Mouse (Mus musculus) hindbrain, embryonic 13.5 days (tissue): ENCODE data around the gene Ccnf. TPM values are rescaled to one million over a fixed set of nuclear protein-coding genes. Genes with fewer than 3 reads are reported as not detected.

Source experiments
- ATAC-seq: fragments of 200-750 bp; cut with Nextera tagmentation; 2 replicates; pipeline ENCODE4 v1.8.0; 2017; ENCODE audit warnings: moderate TSS enrichment; ENCODE audit not compliant: low FRiP score
- H3K27ac ChIP-seq: fragments of 300-500 bp; sonication (generic); 2 replicates; pipeline ENCODE4 v1.5.1; 2015; ENCODE audit warnings: inconsistent platforms, mild to moderate bottlenecking, moderate library complexity
- H3K27me3 ChIP-seq: fragments of 300-500 bp; sonication (generic); 2 replicates; pipeline ENCODE4 v1.6.1; 2015; ENCODE audit warnings: mild to moderate bottlenecking, inconsistent platforms
- H3K36me3 ChIP-seq: fragments of 300-500 bp; sonication (generic); 2 replicates; pipeline ENCODE4 v1.6.1; 2015; ENCODE audit warnings: mild to moderate bottlenecking, inconsistent platforms
- H3K4me1 ChIP-seq: fragments of 300-500 bp; sonication (generic); replicated peaks from 2 replicates; pipeline ENCODE4 v1.6.1; 2015; ENCODE audit warnings: inconsistent platforms
- H3K4me2 ChIP-seq: fragments of 300-500 bp; sonication (generic); 2 replicates; pipeline ENCODE4 v1.6.1; 2015; ENCODE audit warnings: inconsistent platforms, mild to moderate bottlenecking, moderate library complexity
- H3K4me3 ChIP-seq: fragments of 300-500 bp; sonication (generic); 2 replicates; pipeline ENCODE4 v1.5.1; 2015; ENCODE audit warnings: mild to moderate bottlenecking, inconsistent platforms
- H3K9ac ChIP-seq: fragments of 300-500 bp; sonication (generic); 2 replicates; pipeline ENCODE4 v1.6.1; 2015; ENCODE audit warnings: mild to moderate bottlenecking, inconsistent platforms
- H3K9me3 ChIP-seq: fragments of 300-500 bp; sonication (generic); 2 replicates; pipeline ENCODE4 v1.6.1; 2016; ENCODE audit warnings: inconsistent platforms
- WGBS: fragments of 180-500 bp; shearing (Covaris S2); methylation state at CpG from one replicate; pipeline ENCODE4 v1.1.7; 2015; 5-methylcytosine and 5-hydroxymethylcytosine counted together
- microRNA-seq: library from miRNA; unstranded; fragments of <30 nt; microRNA quantifications from one replicate; pipeline ENCODE4, GENCODE M21; 2016
- polyA plus RNA-seq: library from polyadenylated mRNA; unstranded; fragments of >200 nt; fragmentation: Nextera tagmentation; extraction: Ambion mirVana; gene quantifications from 2 replicates; pipeline ENCODE4 v1.2.1, GENCODE M21; 2015

Gene Ccnf
- polyA plus RNA-seq, 1 experiment from 2014 or later: 17.2 TPM

DNA sequence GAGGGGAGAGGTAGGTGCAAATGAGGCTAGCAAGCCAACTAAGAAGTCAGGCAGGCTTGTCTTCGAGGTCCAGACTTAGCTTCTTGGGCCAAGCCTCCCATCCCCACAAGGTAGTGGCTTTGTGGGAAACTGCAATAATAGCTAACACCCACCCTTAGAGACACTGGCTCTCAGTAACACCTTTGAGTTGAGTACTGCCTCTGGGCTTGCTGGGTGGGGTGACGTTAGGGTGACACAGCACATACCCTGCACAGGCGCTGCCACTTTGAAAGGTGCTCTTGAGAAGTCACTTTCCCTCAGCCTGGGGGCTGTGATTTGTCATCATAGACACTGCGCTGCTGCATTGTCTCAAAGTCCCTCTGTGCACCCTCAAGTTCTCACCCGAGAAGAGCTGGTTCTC, 57.5 kb downstream of the Ccnf start:
- no peak overlapping the region for H3K27ac ChIP-seq
- H3K9me3 ChIP-seq: no peaks in the 10 kb centered on the region
- no peaks in the 10 kb centered on the region for H3K27me3 ChIP-seq
- WGBS: 90% methylated on average over 5 of the region's 5 CpGs
- H3K4me1 ChIP-seq: peaks cover 11% of the 10 kb centered on the region
- peaks cover 3% of the 10 kb centered on the region; the same call in 1 of the 2 replicates for H3K36me3 ChIP-seq
- no peak for ATAC-seq
- no peak overlapping the region for H3K9ac ChIP-seq
- no peak overlapping the region for H3K4me2 ChIP-seq
- no peak overlapping the region for H3K4me3 ChIP-seq

DNA sequence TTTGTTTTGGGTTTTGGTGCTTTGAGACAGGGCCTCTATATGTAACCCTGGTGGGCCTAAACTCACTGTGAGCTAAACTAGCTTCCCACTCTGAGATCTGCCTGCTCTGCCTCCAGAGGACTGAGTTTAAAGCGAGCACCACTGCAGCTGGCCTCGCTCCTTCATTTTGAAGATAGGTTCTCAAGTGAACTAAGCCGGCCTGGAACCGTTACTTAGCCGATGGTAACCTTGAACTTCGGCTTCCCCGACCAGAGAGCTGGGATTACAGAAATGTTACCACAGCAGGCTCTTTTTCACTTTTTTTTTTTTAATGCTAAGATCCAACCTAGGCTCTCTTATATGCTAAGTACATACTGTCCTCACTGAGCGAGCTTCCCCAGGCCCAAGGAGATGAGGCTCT, 58.0 kb downstream of the Ccnf start:
- H3K36me3 ChIP-seq: peaks cover 7% of the 10 kb centered on the region; the same call in 1 of the 2 replicates
- no peak for ATAC-seq
- H3K4me2 ChIP-seq: no peak overlapping the region
- H3K9ac ChIP-seq: no peak overlapping the region
- H3K4me3 ChIP-seq: no peak overlapping the region
- H3K27me3 ChIP-seq: no peaks in the 10 kb centered on the region
- 89% methylated on average over 8 of the region's 8 CpGs for WGBS
- no peak overlapping the region for H3K27ac ChIP-seq
- H3K9me3 ChIP-seq: no peaks in the 10 kb centered on the region
- peaks cover 11% of the 10 kb centered on the region for H3K4me1 ChIP-seq

DNA sequence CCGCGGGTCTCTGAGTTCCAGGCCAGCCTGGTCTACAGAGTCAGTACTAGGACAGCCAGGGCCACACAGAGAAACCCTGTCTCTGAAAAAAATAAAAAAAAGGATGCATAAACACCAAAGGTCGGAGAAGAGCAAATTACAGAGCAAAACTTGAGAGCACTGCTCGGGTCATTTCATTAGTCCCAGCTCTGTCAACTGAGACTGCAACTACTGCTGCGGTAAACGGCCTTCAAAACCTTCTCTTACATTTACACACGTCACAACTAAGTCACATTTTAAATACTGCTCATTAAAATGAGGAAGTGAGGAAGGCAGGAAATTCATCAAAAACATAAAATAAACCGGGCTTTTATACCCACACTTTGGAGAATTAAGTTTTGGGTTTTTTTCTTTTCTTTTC, 58.4 kb downstream of the Ccnf start:
- 91% methylated on average over 8 of the region's 8 CpGs for WGBS

DNA sequence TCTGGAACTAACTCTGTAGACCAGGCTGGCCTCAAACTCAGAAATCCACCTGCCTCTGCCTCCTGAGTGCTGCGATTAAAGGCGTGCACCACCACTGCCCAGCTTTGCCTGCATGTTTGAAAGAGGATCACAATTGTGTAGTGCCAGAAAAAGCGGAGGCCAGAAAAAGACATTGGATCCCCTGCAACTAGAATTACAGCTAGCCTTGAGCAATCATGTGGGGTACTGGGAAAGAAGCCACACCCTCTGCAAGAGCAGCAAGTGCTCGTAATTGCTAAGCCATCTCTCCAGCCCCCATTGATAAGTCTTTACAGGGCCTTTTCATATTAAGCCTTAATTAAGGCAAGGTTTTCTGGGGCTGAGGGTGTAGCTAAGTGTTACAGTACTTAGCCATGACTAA, 59.8 kb downstream of the Ccnf start:
- no peak for ATAC-seq
- Histone ChIP-seq H3K27ac (no peak overlapping the region), H3K4me2 (no peak overlapping the region), H3K9ac (no peak overlapping the region), H3K9me3 (no peaks in the 10 kb centered on the region), H3K4me1 (0 out of 2 replicates have a peak, but pooled peaks cover 6% of the 10 kb centered on the region), H3K4me3 (no peak overlapping the region), H3K27me3 (no peaks in the 10 kb centered on the region), H3K36me3 (peaks cover 13% of the 10 kb centered on the region; the same call in 1 of the 2 replicates)
- 88% methylated on average over 4 of the region's 4 CpGs for WGBS

More for the DNA sequence above, 58.4 kb downstream of the Ccnf start:
- H3K9ac ChIP-seq: no peak overlapping the region
- H3K4me2 ChIP-seq: no peak overlapping the region
- H3K4me3 ChIP-seq: no peak overlapping the region
- H3K9me3 ChIP-seq: no peaks in the 10 kb centered on the region
- H3K27ac ChIP-seq: no peak overlapping the region
- H3K4me1 ChIP-seq: peaks cover 11% of the 10 kb centered on the region
- no peaks in the 10 kb centered on the region for H3K27me3 ChIP-seq
- ATAC-seq: no peak
- peaks cover 10% of the 10 kb centered on the region; the same call in 1 of the 2 replicates for H3K36me3 ChIP-seq

DNA sequence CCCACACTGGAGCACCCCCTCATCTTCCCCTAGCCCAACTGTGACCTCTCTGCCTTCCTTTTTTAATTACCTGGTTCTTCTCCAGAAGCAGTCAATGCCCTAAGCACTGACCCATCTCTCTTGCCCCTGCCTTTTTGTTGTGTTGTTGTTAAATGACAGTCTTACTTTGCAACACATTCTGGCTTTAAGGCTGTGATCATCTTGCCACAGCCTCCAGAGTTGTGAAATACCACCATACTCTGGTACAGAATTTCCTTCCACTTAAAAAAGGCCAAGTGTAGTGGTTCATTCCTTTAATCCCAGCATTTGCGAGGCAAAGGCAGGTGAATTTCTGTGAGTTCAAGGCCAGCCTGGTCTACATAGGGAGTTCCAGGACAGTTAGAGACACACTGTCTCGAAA, 60.4 kb downstream of the Ccnf start:
- no peaks in the 10 kb centered on the region for H3K9me3 ChIP-seq
- H3K4me2 ChIP-seq: no peak overlapping the region
- H3K4me1 ChIP-seq: 0 out of 2 replicates have a peak, but pooled peaks cover 6% of the 10 kb centered on the region
- H3K9ac ChIP-seq: no peak overlapping the region
- 90% methylated on average over 2 of the region's 2 CpGs for WGBS
- no peak overlapping the region for H3K4me3 ChIP-seq
- H3K27me3 ChIP-seq: no peaks in the 10 kb centered on the region
- peaks cover 18% of the 10 kb centered on the region for H3K36me3 ChIP-seq
- ATAC-seq: no peak
- H3K27ac ChIP-seq: no peak overlapping the region

DNA sequence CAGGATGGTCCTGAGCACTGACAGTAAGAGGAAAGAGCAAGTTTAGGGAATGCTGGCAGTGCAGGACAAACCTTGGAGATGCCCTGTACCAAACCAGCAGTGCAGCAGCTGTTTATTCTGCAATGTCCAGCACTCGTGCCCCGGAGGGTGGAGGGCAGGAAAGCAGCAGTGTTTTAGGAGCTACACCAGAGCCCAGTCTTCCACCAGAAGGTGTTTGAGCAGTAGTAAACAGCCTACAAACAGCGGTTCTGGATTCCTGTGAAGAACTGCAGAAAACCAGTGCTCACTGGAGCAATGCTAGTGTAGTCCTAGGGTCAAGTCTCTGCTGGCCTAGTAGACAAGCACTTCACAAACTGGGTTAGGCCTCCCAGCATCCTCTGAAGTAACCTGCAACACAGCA, 77.0 kb downstream of the Ccnf start:
- no peak overlapping the region for H3K9ac ChIP-seq
- WGBS: 80% methylated on average over 3 of the region's 3 CpGs
- H3K4me2 ChIP-seq: no peak overlapping the region
- H3K27me3 ChIP-seq: 0 out of 2 replicates have a peak, but pooled peaks cover 7% of the 10 kb centered on the region
- peaks cover 11% of the 10 kb centered on the region for H3K4me1 ChIP-seq
- no peak overlapping the region for H3K4me3 ChIP-seq
- no peak for ATAC-seq
- H3K36me3 ChIP-seq: peaks cover 3% of the 10 kb centered on the region; the same call in 1 of the 2 replicates
- H3K9me3 ChIP-seq: no peaks in the 10 kb centered on the region
- no peak overlapping the region for H3K27ac ChIP-seq

DNA sequence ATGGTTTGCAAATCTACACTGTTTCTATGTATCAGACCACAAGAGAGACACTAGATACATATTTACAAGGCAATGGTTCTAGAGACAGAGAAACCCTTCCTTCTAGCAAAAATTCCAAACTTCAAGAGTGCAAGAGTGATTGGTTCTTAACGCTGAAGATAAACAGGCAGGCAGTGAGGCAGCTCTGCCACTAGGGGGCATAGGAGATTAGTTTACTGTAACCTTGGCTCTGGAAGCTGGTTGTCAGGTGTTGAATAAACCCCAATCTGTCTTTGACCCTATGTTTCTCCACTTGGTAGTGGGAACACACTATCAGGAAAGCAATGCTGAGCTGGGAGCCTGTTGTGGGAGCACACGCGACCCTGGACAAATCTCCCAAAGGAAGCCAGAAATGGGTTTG, 77.9 kb downstream of the Ccnf start:
- no peak overlapping the region; the same call in 1 of the 2 replicates for H3K27ac ChIP-seq
- peaks cover 11% of the 10 kb centered on the region for H3K4me1 ChIP-seq
- H3K4me3 ChIP-seq: no peak overlapping the region
- H3K4me2 ChIP-seq: no peak overlapping the region
- H3K36me3 ChIP-seq: no peaks in the 10 kb centered on the region
- WGBS: 7% methylated on average over 3 of the region's 3 CpGs
- H3K27me3 ChIP-seq: 0 out of 2 replicates have a peak, but pooled peaks cover 7% of the 10 kb centered on the region
- H3K9ac ChIP-seq: no peak overlapping the region
- H3K9me3 ChIP-seq: no peaks in the 10 kb centered on the region
- ATAC-seq: no peak

Small RNA genes lying within 50 kb of the gene (microRNA-seq; reads per million reads assigned to microRNA genes)
- gene Mir5134: not detected
- gene Mir6965: 0.70 reads per million

Other genes starting within 250 kb of the Ccnf start
- gene Prss27, start 213.3 kb downstream of the Ccnf start, polyA plus RNA-seq: 0.26 and 0.48 TPM in 2 replicates
- gene Kctd5, start 178.0 kb downstream of the Ccnf start, polyA plus RNA-seq: 82.3 and 85.7 TPM in 2 replicates
- gene Pdpk1, start 100.6 kb downstream of the Ccnf start, polyA plus RNA-seq: 64.5 and 68.6 TPM in 2 replicates
- 36.8 and 37.4 TPM in 2 replicates for gene Amdhd2, start 87.7 kb downstream of the Ccnf start, polyA plus RNA-seq
- gene Atp6v0c, start 81.8 kb downstream of the Ccnf start, polyA plus RNA-seq: 1,028 and 1,039 TPM in 2 replicates
- gene Tbc1d24, start 45.9 kb downstream of the Ccnf start, polyA plus RNA-seq: 24.4 and 25.5 TPM in 2 replicates
- 4.2 and 5.2 TPM in 2 replicates for gene Ntn3, start 42.0 kb downstream of the Ccnf start, polyA plus RNA-seq
- gene Tedc2, start 30.6 kb downstream of the Ccnf start, polyA plus RNA-seq: 11.8 and 12.8 TPM in 2 replicates
- gene Abca17, start 99.6 kb upstream of the Ccnf start, polyA plus RNA-seq: 0.43 and 0.61 TPM in 2 replicates
- gene Abca3, start 100.5 kb upstream of the Ccnf start, polyA plus RNA-seq: 23.4 and 25.5 TPM in 2 replicates
- gene Rnps1, start 163.1 kb upstream of the Ccnf start, polyA plus RNA-seq: 328 and 342 TPM in 2 replicates
- 47.4 and 55.6 TPM in 2 replicates for gene Eci1, start 175.2 kb upstream of the Ccnf start, polyA plus RNA-seq
- 5.1 and 6.0 TPM in 2 replicates for gene Dnase1l2, start 191.6 kb upstream of the Ccnf start, polyA plus RNA-seq
- 41.9 and 43.5 TPM in 2 replicates for gene E4f1, start 218.8 kb upstream of the Ccnf start, polyA plus RNA-seq
- 55.4 and 56.9 TPM in 2 replicates for gene Pgp, start 218.9 kb upstream of the Ccnf start, polyA plus RNA-seq
- 0.27 and 1.2 TPM in 2 replicates for gene Bricd5, start 222.4 kb upstream of the Ccnf start, polyA plus RNA-seq
- 35.5 and 36.1 TPM in 2 replicates for gene Mlst8, start 227.6 kb upstream of the Ccnf start, polyA plus RNA-seq
- gene Caskin1, start 237.1 kb upstream of the Ccnf start, polyA plus RNA-seq: 32.8 and 34.3 TPM in 2 replicates